Mouse (Mus musculus) neural tube, embryonic 12.5 days (tissue): ENCODE data around the gene Dbndd2. TPM values are rescaled to one million over a fixed set of nuclear protein-coding genes. Genes with fewer than 3 reads are reported as not detected.

Experiments used
- ATAC-seq: fragments of 200-750 bp; cut with Nextera tagmentation; 2 replicates; pipeline ENCODE4 v1.8.0; 2017; ENCODE audit warnings: low read depth, mild to moderate bottlenecking, moderate TSS enrichment, moderate library complexity; ENCODE audit not compliant: low FRiP score
- H3K27ac ChIP-seq: fragments of 300-500 bp; sonication (generic); 2 replicates; pipeline ENCODE4 v1.5.1; 2016
- H3K27me3 ChIP-seq: fragments of 300-500 bp; sonication (generic); replicated peaks from 2 replicates; pipeline ENCODE4 v1.6.1; 2016; ENCODE audit warnings: mild to moderate bottlenecking
- H3K36me3 ChIP-seq: fragments of 300-500 bp; sonication (generic); 2 replicates; pipeline ENCODE4 v1.6.1; 2016; ENCODE audit warnings: mild to moderate bottlenecking
- H3K4me1 ChIP-seq: fragments of 300-500 bp; sonication (generic); 2 replicates; pipeline ENCODE4 v1.6.1; 2016
- H3K4me2 ChIP-seq: fragments of 300-500 bp; sonication (generic); replicated peaks from 2 replicates; pipeline ENCODE4 v1.6.1; 2016; ENCODE audit warnings: mild to moderate bottlenecking
- H3K4me3 ChIP-seq: fragments of 300-500 bp; sonication (generic); 2 replicates; pipeline ENCODE4 v1.5.1; 2016
- H3K9ac ChIP-seq: fragments of 300-500 bp; sonication (generic); 2 replicates; pipeline ENCODE4 v1.6.1; 2016; ENCODE audit warnings: mild to moderate bottlenecking
- H3K9me3 ChIP-seq: fragments of 300-500 bp; sonication (generic); 2 replicates; pipeline ENCODE4 v1.6.1; 2016; ENCODE audit warnings: mild to moderate bottlenecking
- WGBS: fragments of 180-500 bp; shearing (Covaris S2); methylation state at CpG from one replicate; pipeline ENCODE4 v1.1.7; 2016; 5-methylcytosine and 5-hydroxymethylcytosine counted together
- polyA plus RNA-seq: library from polyadenylated mRNA; unstranded; fragments of >200 nt; fragmentation: Nextera tagmentation; extraction: Ambion mirVana; gene quantifications from 2 replicates; pipeline ENCODE4 v1.2.1, GENCODE M21; 2016

Gene Dbndd2
- 5.8 and 7.0 TPM in 2 replicates for polyA plus RNA-seq

DNA sequence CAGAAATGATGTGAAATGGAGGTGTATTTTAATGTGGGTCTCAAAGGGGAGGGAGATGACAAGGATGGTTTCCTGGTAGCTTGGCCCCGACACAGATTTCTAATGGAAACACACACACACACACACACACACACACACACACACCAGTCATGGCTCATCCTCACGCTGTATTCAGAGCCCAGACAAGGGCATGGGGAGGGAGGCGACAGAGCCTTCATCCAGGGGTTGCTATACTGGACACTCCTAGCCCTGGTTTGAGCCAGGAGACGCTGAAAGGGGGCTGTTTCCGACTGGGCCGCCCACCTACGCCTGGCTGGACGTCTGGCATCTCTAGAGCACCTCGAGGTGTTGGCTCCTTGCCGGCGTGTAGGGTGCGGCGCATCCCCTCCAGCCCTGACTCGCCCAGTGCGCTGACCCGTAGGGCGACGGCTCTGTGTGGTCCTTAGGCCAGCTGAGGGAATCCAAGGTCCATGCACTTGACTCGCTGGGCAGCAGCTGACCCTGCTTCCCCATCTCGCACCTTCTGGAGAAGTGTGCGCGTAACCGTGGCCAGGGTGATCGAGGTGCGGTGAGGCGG is at the start of gene Dbndd2:
Gene Dbndd2, plus strand, starts transcription at position 426 of the 577 bp plus-strand sequence.
- H3K9me3 ChIP-seq: no peaks in the 10 kb centered on the region
- H3K4me3 ChIP-seq: peak within 1 kb of the TSS; percentile 68
- peaks cover 15% of the 10 kb centered on the region for H3K4me1 ChIP-seq
- ATAC-seq: peak; percentile 61
- 1% methylated on average over 26 of the region's 26 CpGs for WGBS
- peaks cover 36% of the 10 kb centered on the region for H3K27me3 ChIP-seq
- H3K9ac ChIP-seq: peak within 1 kb of the TSS; percentile 75
- no peak within 1 kb of the TSS for H3K27ac ChIP-seq
- H3K36me3 ChIP-seq: peaks cover 7% of the 10 kb centered on the region
- peak within 1 kb of the TSS; percentile 99 for H3K4me2 ChIP-seq

- Histone ChIP-seq H3K9ac (no peak overlapping the region), H3K4me2 (no peak overlapping the region), H3K36me3 (no peaks in the 10 kb centered on the region), H3K27me3 (peaks cover 3% of the 10 kb centered on the region), H3K4me3 (no peak overlapping the region), H3K4me1 (peaks cover 8% of the 10 kb centered on the region; the same call in 1 of the 2 replicates), H3K27ac (no peak overlapping the region), H3K9me3 (no peaks in the 10 kb centered on the region)
- WGBS: 29% methylated on average over 8 of the region's 8 CpGs
- ATAC-seq: no peak
Observed at GRCm38 (mm10) chr2:164436215-164436913, 49.5 kb upstream of the Dbndd2 start.

DNA sequence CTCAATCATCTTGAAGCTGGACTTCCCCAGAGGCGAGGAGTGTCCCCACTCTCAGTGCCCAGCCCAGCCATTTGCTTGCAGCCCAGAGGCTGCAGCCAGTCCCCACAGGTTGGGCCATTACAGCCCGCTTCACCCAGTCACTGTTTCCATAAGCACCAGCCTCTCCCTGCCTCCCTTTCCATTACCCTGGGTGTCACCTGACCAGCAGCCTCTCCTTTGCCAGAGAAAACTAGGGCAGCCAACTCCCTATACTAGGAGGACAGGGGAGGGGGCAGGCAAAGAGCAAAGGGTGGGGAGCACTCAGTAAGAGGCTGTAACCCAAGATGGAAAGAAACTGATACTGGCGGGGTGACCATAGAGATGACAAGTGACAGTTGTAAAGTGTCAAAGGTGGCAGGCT is 48.9 kb upstream of the Dbndd2 start:
- H3K9me3 ChIP-seq: no peaks in the 10 kb centered on the region
- H3K4me3 ChIP-seq: no peak overlapping the region
- H3K4me1 ChIP-seq: peaks cover 13% of the 10 kb centered on the region
- no peaks in the 10 kb centered on the region for H3K36me3 ChIP-seq
- ATAC-seq: no peak
- peaks cover 9% of the 10 kb centered on the region for H3K27me3 ChIP-seq
- WGBS: 47% methylated on average over 3 of the region's 3 CpGs
- H3K9ac ChIP-seq: no peak overlapping the region
- no peak overlapping the region for H3K4me2 ChIP-seq
- H3K27ac ChIP-seq: no peak overlapping the region

- Histone ChIP-seq H3K27ac (no peak overlapping the region), H3K27me3 (peaks cover 16% of the 10 kb centered on the region), H3K9me3 (no peaks in the 10 kb centered on the region), H3K9ac (no peak overlapping the region), H3K4me1 (peaks cover 16% of the 10 kb centered on the region), H3K36me3 (no peaks in the 10 kb centered on the region), H3K4me2 (no peak overlapping the region), H3K4me3 (no peak overlapping the region)
- no peak for ATAC-seq
- 71% methylated on average over 6 of the region's 6 CpGs for WGBS
Observed at GRCm38 (mm10) chr2:164437710-164438109, 48.2 kb upstream of the Dbndd2 start.

- Histone ChIP-seq H3K27ac (no peak overlapping the region), H3K4me3 (no peak overlapping the region), H3K4me1 (peaks cover 17% of the 10 kb centered on the region), H3K27me3 (peaks cover 17% of the 10 kb centered on the region), H3K9ac (no peak overlapping the region), H3K4me2 (no peak overlapping the region), H3K36me3 (no peaks in the 10 kb centered on the region), H3K9me3 (no peaks in the 10 kb centered on the region)
- WGBS: 58% methylated on average over 8 of the region's 8 CpGs
- no peak for ATAC-seq
Observed at GRCm38 (mm10) chr2:164438257-164438656, 47.6 kb upstream of the Dbndd2 start.

DNA sequence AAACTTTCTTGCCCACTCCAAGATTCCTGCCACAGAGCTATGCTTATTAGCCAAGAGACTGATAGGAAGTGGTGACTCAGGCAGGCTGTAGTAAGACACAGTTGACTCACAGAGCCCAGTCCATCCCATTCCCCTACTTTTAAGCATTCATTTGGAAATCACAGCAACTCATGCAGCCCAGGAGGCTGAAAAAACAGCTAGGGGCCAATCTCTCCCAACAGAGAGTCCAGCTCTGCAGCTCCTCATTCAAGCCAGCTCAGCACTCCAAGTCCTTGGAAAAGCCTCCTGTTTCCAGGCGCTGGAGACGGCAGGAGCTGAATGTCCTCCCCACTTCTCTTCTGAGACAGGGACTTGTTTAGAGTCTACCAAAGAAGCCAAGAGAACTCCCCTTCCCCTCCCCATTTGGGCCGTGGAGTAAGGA is 46.9 kb upstream of the Dbndd2 start:
- Histone ChIP-seq H3K9me3 (no peaks in the 10 kb centered on the region), H3K36me3 (no peaks in the 10 kb centered on the region), H3K27me3 (peaks cover 17% of the 10 kb centered on the region), H3K27ac (no peak overlapping the region), H3K9ac (no peak overlapping the region), H3K4me1 (peaks cover 19% of the 10 kb centered on the region), H3K4me3 (no peak overlapping the region), H3K4me2 (no peak overlapping the region)
- 74% methylated on average over 3 of the region's 3 CpGs for WGBS
- ATAC-seq: no peak

DNA sequence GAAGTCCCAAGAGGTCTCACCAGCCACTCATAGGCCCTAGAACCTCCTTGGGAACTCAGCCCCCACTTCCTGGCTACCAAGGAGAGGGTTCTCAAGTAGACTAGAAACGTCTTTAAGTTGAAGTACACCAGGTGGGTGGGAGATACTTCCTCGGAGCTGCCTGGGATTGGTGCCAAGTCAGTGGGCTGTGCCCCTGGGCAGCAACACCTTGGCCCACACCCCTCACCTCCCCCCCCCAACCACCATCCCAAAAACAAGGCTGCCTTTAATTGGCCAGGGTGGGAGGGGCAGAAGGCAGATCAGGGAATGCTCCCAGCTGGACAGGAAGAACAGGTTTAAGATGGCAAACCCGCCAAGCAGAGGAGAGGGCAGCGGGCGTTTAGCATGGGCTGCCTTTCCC is 45.6 kb upstream of the Dbndd2 start:
- 82% methylated on average over 5 of the region's 5 CpGs for WGBS
- ATAC-seq: no peak
- no peak overlapping the region for H3K4me3 ChIP-seq
- no peaks in the 10 kb centered on the region for H3K36me3 ChIP-seq
- peaks cover 17% of the 10 kb centered on the region for H3K27me3 ChIP-seq
- no peaks in the 10 kb centered on the region for H3K9me3 ChIP-seq
- H3K9ac ChIP-seq: no peak overlapping the region
- no peak overlapping the region for H3K4me2 ChIP-seq
- H3K27ac ChIP-seq: no peak overlapping the region
- H3K4me1 ChIP-seq: peaks cover 19% of the 10 kb centered on the region

DNA sequence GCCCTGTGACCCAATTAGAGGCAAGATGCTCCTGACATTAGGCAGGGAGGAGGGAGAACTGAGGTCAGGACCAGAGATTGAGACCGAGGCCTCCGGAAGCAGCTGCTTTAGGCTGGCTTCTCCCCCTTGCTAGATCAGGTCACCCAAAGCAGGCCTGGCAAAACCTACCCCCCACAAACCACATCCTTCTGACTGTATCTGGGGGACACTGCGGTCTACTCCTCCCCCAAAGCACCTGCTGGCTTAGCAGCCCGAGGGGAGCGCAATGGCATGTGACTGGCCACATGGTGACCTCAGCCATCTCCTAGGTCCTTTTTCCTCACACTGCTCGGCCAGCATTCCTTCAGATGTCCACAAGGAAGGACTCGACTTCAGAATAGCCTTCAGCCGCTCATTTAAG is 44.8 kb upstream of the Dbndd2 start:
- H3K27ac ChIP-seq: no peak overlapping the region
- H3K9me3 ChIP-seq: no peaks in the 10 kb centered on the region
- no peak overlapping the region for H3K4me3 ChIP-seq
- no peaks in the 10 kb centered on the region for H3K36me3 ChIP-seq
- peaks cover 17% of the 10 kb centered on the region for H3K27me3 ChIP-seq
- WGBS: 32% methylated on average over 8 of the region's 8 CpGs
- no peak for ATAC-seq
- peaks cover 19% of the 10 kb centered on the region for H3K4me1 ChIP-seq
- H3K9ac ChIP-seq: no peak overlapping the region
- H3K4me2 ChIP-seq: peak overlapping the region; percentile 92

- Histone ChIP-seq H3K9me3 (no peaks in the 10 kb centered on the region), H3K4me3 (no peak overlapping the region), H3K4me1 (peaks cover 19% of the 10 kb centered on the region), H3K27me3 (peaks cover 17% of the 10 kb centered on the region), H3K27ac (no peak overlapping the region), H3K4me2 (peak overlapping the region; percentile 92), H3K36me3 (no peaks in the 10 kb centered on the region), H3K9ac (no peak overlapping the region)
- WGBS: 21% methylated on average over 7 of the region's 7 CpGs
- no peak for ATAC-seq
Observed at GRCm38 (mm10) chr2:164441731-164442130, 44.2 kb upstream of the Dbndd2 start.

DNA sequence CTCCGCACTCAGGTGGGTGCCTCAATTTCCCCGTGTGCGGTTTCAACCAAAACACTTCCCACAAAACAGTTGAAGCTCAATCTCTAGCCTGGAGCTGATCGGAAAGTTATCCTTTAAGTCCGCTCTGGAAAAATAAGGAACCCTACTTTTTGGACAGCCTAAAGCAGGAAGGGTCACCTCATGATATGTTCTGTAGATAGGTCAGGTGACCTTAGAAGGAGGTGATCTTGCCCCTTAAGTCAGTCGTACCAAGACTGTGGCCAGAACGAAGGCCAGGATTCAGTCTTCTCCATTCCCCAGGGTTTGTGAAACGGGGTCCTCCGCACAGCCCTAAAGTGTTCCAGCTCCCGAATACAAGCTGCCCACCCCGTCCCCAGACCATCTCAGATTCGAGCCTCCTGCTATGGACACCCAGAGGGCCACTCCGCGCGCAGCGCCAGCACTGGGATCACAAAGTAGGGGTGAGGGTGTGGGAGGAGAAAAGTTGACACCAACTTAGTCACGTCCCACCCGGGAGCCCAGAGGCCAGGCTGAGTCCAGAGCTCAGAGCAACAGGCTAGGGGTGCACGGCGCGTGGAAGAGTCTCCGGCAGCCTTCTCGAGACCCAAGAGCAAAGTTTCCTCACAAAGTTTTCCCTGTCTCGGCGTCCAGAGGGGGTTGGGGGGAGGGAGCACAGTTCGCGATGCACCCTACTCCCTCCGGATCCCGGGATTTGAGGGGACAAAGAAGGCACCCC is 43.4 kb upstream of the Dbndd2 start:
- Histone ChIP-seq H3K9me3 (no peaks in the 10 kb centered on the region), H3K9ac (peak overlapping the region; percentile 59), H3K4me3 (peak overlapping the region; percentile 48), H3K27ac (no peak overlapping the region), H3K36me3 (no peaks in the 10 kb centered on the region), H3K4me2 (peak overlapping the region; percentile 92), H3K4me1 (peaks cover 19% of the 10 kb centered on the region), H3K27me3 (peaks cover 17% of the 10 kb centered on the region)
- ATAC-seq: peak; percentile 70
- WGBS: 3% methylated on average over 29 of the region's 29 CpGs

GRCm38 (mm10) chr2:164443051-164443437 is 42.9 kb upstream of the Dbndd2 start:
- Histone ChIP-seq H3K36me3 (no peaks in the 10 kb centered on the region), H3K27ac (no peak overlapping the region), H3K4me1 (peaks cover 19% of the 10 kb centered on the region), H3K27me3 (peaks cover 17% of the 10 kb centered on the region), H3K9ac (peak overlapping the region; percentile 59), H3K9me3 (no peaks in the 10 kb centered on the region), H3K4me3 (peak overlapping the region; percentile 48), H3K4me2 (peak overlapping the region; percentile 92)
- WGBS: under 1% methylated on average over 26 of the region's 26 CpGs
- peak; percentile 94 for ATAC-seq

DNA sequence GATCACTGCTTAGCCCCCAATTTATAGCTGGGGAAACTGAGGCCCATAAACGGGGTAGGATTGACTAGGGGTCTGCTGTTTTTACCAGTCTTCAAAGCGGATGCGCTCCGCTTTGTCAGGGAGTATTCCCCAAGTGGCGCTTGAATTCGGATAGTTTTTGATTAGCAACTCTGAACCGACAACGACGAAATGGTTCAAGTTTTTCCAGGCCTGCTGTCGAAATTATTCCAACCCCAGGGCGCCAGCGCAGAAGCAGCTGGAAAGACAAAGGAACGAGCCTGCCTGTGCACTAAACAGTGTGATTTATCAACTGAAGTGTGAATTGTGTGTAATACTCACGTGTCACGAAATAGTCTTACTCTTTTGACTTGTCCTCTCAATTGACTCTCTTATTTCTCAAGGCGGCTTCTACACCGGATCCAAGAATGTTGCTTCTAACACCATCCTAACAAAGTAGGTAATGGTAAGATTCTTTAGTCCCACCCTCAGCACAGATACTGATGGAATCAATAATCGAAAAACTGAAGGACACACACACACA is 42.4 kb upstream of the Dbndd2 start, which contains the start of gene Sdc4:
Gene Sdc4, minus strand, starts transcription at position 428 of the 541 bp plus-strand sequence.
- Histone ChIP-seq H3K4me2 (peak within 1 kb of the TSS; percentile 92), H3K27ac (no peak within 1 kb of the TSS), H3K36me3 (no peaks in the 10 kb centered on the region), H3K4me3 (peak within 1 kb of the TSS; percentile 48), H3K27me3 (peaks cover 17% of the 10 kb centered on the region), H3K9ac (peak within 1 kb of the TSS; percentile 59), H3K9me3 (no peaks in the 10 kb centered on the region), H3K4me1 (peaks cover 19% of the 10 kb centered on the region)
- ATAC-seq: peak; percentile 23; the same call in 1 of the 2 replicates
- 4% methylated on average over 18 of the region's 18 CpGs for WGBS
